Mouse (Mus musculus): ENCODE measurements around the gene Wrb. TPM values are rescaled to one million over a fixed set of nuclear protein-coding genes. Genes with fewer than 3 reads are reported as not detected.

The Wrb gene
- polyA plus RNA-seq, 1 experiment from 2014 or later, result 9.0 TPM

- no peaks in the 10 kb centered on the region for H3K27me3 ChIP-seq (ENCODE audit: control insufficient read depth, insufficient read depth, low read depth, low read length)
- no peaks in the 10 kb centered on the region for H3K9me3 ChIP-seq (replicated peaks; ENCODE audit: control insufficient read depth, low read length)
- H3K4me1 ChIP-seq (ENCODE audit: control insufficient read depth, low read depth, low read length), result no peaks in the 10 kb centered on the region; the same call in 1 of the 2 replicates
- peak overlapping the region; percentile 20; the same call in 1 of the 2 replicates for H3K4me3 ChIP-seq (ENCODE audit: low read depth, low read length)
- peak overlapping the region; percentile 41 for H3K4me2 ChIP-seq (ENCODE audit: low read depth, low read length)
- H3K9ac ChIP-seq (ENCODE audit: low read depth, low read length), result no peak overlapping the region; the same call in 1 of the 2 replicates
- H3K36me3 ChIP-seq (ENCODE audit: control insufficient read depth, insufficient read depth), result no peaks in the 10 kb centered on the region
- no peak for ATAC-seq (ENCODE audit: low read depth)
- WGBS (ENCODE audit: insufficient replicate concordance), result 46% methylated on average over 9 of the region's 9 CpGs
- no peak overlapping the region for H3K27ac ChIP-seq (ENCODE audit: low read length)
These were observed 55.5 kb downstream of the Wrb start for GRCm38 (mm10) chr16:96200702-96201028.

GRCm38 (mm10) chr16:96201485-96202232, 56.5 kb downstream of the Wrb start:
- Histone ChIP-seq H3K4me3 (ENCODE audit: low read depth, low read length) (no peak overlapping the region), H3K9ac (ENCODE audit: low read depth, low read length) (no peak overlapping the region), H3K27me3 (ENCODE audit: control insufficient read depth, insufficient read depth, low read depth, low read length) (no peaks in the 10 kb centered on the region), H3K9me3 (replicated peaks; ENCODE audit: control insufficient read depth, low read length) (no peaks in the 10 kb centered on the region), H3K4me1 (ENCODE audit: control insufficient read depth, low read depth, low read length) (no peaks in the 10 kb centered on the region; the same call in 1 of the 2 replicates), H3K36me3 (ENCODE audit: control insufficient read depth, insufficient read depth) (no peaks in the 10 kb centered on the region), H3K4me2 (ENCODE audit: low read depth, low read length) (no peak overlapping the region), H3K27ac (ENCODE audit: low read length) (no peak overlapping the region)
- 57% methylated on average over 11 of the region's 11 CpGs for WGBS (ENCODE audit: insufficient replicate concordance)
- ATAC-seq (ENCODE audit: low read depth), result no peak

Other genes with a start within 250 kb of the Wrb start
- 33.4 and 34.2 TPM in 2 replicates for gene Psmg1, start 154.4 kb upstream of the Wrb start, polyA plus RNA-seq (2015; fragmentation: Nextera tagmentation; extraction: Ambion mirVana)
- gene Brwd1, start 62.9 kb upstream of the Wrb start, polyA plus RNA-seq (2015; fragmentation: Nextera tagmentation; extraction: Ambion mirVana), result 12.0 and 14.5 TPM in 2 replicates
- gene Hmgn1, start 17.7 kb upstream of the Wrb start, polyA plus RNA-seq (2015; fragmentation: Nextera tagmentation; extraction: Ambion mirVana), result 89.0 and 109 TPM in 2 replicates
- 0.02 and 0.05 TPM in 2 replicates for gene Lca5l, start 46.9 kb downstream of the Wrb start, polyA plus RNA-seq (2015; fragmentation: Nextera tagmentation; extraction: Ambion mirVana)
- 0.64 and 1.3 TPM in 2 replicates for gene Sh3bgr, start 55.0 kb downstream of the Wrb start, polyA plus RNA-seq (2015; fragmentation: Nextera tagmentation; extraction: Ambion mirVana)
- 0.02 and 0.05 TPM in 2 replicates for gene B3galt5, start 90.4 kb downstream of the Wrb start, polyA plus RNA-seq (2015; fragmentation: Nextera tagmentation; extraction: Ambion mirVana)

Measured in liver, embryonic 16.5 days (tissue).